Mouse (Mus musculus) kidney, adult 11 months (tissue): ENCODE data around the gene Kmt2e.
"Not testable (repeated sequence)": the region's sequence is repeated elsewhere in the genome, so short reads cannot be mapped to it uniquely, and the experiment has no call there.

Source experiments
- DNase-seq: peaks from one replicate; pipeline ENCODE4 v3.0.0; 2022

Kmt2e gene

DNA sequence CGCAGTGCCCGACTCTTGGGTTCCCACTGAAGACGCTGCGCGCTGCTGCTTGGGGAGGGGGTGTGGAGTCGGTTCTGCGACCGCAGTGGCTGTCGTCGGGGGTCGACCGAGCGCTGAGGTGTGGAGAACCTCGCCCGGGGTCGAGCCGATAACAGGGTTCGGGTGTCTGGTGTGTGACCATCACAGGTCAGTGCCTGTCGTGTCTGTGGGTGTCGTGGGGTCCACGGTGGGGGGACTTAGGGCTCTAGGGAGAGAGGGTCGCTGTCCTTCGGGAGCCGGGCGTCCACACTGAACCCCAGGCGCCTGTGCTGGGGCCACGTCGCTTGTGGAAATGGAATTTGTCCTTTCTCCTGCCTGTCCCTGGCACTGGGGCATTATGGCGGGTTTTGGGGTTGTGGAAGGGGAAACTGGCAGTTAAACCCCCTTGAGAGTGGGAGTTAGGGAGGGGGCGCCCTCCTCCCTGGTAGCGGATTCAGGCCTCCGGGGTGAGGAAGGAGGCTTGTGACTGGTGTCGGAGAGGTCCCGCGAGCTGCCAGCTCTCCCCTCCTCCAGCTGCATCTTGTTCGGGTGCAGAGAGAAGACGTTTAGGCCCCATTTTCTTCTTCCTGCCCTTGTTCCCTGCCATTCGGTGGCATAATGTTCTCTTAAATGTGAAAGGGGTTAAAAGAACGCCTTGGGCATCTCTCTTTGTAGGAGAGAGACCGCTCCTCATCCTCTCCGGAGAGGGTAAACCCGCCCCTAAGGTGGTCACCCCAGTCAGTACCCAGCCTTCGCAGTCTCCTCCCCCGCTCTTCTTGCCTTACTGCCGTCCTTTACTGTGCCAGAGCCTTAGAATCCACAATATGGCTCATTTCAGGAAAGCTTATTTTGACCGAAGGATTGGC lies 599 bp downstream of the Kmt2e start:
- peak; percentile 59 for DNase-seq

DNA sequence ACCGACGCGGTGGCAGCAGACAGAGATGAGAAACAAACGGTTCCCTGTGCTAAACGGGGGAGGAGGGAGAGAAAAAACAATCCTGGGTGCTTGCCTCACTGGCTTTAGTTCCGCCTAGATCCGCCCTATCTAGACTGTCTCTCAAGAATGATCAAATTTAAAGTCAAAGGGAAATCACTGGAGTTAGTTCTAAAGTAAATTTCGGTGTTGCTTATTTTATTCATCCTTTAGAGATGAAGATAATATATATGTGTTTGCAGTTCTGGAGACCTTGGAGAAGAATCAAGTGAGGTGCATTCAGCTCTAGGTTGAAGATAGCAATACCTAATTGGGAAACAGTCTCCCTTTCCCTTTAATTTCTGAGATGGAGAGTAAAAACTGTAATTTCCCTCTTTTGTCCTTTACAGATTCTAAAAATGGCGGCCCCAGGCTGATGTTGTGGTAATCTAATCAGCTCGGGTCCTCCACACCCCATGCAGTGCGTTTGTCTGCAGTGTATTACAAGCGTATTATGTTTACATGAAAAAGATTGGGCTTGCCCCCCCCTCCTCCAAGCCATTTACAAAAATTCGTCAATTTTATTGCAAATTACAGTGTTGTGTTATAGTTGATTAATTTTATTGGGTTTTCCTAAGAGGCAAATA lies 1.4 kb downstream of the Kmt2e start:
- no peak for DNase-seq

DNA sequence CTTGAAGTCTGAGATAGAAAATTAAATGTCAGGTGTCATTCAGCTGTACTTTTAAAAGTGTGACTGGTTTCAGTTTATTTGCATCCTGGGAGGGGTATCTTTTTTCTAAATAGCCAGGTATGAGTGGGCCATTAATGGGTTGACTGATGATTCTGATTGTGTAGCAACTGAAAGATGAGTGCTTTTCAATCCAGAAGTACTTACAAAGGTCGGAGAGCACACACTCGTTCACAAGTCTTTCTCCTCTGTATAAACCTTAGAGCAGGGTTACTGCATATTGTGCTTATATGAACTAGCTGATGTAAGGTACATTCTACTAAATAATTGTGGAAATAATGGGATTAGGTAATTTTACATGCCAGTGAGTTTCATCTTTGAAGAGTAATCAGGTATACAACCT lies 2.5 kb downstream of the Kmt2e start:
- DNase-seq = no peak

DNA sequence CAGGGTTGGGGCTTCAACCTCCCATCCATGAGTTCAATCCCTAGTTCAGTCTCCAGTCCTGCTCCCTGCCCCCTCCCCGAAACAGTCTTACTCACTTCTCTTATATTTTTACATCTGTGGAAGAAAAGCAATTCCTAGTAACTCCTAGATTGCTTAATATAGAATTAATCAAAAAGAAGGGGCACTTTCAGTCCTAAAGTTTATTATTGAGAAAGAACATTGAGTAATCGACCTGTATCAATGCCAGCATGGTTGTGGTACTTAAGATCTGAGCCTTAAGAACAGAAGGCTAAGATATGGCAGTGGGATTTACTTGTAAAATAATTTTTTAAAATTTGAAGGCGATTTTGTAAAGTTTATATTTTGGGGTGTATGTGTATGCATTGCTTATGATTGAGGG lies 5.6 kb downstream of the Kmt2e start:
- no peak for DNase-seq

DNA sequence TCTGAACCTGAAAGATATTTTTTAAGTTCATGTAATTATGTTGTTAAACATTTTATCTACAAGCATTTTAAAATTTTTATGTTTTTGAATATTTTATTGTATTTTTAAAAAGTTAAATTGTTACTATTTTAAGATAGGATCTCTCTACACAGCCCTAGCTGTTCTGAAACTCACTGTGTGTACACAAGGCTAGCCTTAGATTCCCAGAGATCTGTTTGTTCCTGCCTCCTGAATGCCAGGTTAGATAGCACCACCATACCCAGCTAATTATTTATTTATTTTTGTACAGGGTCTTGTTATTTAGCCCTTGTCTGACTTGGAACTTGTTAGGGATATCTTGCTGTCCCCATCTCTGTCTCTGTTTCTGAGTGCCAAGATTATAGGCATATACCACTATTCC lies 6.3 kb downstream of the Kmt2e start:
- no peak for DNase-seq

DNA sequence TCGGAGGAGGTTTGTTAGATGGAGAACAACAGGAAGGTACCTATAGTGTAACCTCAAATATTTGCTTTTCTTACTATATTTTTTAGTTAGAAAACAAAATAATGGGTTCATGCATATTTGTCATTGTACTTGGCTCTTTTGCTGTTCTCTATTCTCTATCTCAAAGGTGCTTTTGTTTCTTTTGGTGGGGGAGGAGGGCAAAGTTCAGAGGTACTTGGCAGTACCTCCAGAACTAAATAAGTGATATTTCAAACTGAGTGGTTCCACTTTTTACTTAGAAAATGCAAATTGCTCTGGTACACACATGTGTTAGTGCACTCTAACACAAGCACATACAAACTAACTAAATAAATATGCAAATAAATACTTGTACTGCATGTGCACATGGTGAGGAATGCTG lies 7.7 kb downstream of the Kmt2e start:
- DNase-seq = no peak

DNA sequence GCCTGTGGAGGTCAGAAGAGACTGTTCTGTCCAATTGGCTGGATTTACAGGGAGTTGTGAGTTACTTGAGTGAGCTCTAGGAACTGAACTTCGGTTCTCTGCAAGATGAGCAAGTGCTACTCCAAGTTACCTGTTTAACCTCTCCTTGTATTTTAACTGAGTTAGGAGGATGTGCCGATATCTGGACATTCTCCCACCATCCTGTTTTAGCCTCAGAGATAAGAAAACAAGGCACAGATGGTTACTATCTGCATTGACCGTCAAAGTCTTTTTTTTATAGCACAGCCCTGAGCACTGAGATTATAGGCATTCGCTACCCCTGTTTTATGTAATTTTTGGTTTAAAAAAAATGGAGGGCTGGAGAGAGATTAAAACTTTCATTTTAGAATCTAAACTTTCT lies 10.2 kb downstream of the Kmt2e start:
- DNase-seq = no peak

DNA sequence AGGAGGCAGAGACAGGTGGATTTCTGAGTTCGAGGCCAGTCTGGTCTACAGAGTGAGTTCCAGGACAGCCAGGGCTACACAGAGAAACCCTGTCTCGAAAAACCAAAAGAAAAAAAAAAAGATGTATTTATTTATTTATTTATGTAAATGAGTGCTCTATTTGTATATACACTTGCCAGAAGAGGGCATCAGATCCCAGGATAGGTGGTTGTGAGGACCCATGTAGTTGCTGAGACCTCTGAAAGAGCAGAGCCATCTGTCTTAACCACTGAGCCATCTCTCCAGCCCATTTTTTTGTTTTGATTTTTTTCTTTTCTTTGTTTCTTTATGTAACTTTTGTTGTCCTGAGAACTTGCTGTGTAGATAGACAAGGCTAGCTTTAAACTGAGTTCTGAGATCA lies 19.3 kb downstream of the Kmt2e start:
- not testable (repeated sequence) for DNase-seq

DNA sequence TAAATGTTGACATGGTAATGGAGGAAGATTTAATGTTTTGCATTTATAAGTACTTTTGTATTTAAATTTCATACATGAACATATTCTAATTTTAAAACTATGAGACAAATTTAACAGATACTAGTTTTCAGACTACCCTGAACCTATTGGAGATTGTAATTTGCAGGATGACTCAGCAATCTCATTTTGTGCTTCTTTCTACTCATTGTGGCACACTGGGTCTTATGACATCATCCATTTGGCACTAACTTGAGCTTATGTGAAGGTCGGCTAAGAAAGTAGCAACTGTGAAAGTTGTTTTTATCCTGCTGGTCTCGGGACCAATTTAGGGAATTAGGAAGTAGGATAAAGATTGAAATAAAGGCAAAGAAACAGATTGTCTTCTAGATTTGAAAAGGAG lies 27.4 kb downstream of the Kmt2e start:
- no peak for DNase-seq

DNA sequence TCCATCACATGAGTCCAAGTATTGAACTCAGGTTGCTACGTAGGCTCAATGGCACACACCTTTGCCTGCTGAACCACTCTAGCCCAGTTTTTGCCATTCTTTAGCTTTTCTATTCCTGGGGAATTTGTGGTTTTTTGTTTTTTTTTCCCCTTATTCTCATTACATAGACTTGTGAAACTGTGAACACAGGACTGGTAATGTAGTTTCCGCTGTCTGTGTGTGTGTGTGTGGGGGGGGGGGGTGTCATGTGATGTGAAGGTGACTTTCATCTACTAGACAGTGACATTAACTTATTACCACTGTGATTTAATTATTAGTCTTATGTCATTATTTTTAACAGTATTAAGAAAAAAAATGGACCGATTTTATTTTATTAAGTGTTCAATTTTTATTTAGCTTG lies 30.0 kb downstream of the Kmt2e start:
- DNase-seq = no peak

DNA sequence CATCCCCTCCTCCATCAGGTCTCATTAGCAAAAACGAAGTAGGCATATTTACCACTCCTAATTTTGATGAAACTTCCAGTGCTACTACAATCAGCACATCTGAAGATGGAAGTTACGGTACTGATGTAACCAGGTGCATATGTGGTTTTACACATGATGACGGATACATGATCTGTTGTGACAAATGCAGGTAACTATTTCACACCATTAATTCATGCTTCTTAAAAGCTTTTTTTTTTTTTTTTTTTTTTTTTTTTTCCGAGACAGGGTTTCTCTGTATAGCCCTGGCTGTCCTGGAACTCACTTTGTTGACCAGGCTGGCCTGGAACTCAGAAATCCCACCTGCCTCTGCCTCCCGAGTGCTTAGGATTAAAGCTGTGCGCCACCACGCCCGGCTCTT lies 30.5 kb downstream of the Kmt2e start:
- DNase-seq = no peak

DNA sequence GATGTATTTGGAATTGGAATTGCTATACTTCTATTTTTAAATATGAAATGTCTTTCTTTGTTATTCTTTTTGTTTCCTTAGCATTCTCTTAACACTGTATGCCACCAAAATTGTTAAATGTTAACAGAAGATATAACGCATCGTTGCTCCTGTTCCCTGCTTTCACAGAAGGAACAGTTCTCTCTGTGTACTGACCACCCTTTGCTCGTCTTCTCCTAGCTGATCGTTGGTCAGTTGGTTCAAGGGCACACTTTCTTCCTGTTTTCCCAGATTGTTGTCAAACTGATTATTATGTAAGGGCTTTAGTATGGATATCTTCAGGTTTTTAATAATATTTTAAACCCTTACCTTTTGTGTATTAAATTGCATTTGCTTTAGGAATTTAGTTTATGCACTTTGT lies 32.3 kb downstream of the Kmt2e start:
- DNase-seq = peak; percentile 17

DNA sequence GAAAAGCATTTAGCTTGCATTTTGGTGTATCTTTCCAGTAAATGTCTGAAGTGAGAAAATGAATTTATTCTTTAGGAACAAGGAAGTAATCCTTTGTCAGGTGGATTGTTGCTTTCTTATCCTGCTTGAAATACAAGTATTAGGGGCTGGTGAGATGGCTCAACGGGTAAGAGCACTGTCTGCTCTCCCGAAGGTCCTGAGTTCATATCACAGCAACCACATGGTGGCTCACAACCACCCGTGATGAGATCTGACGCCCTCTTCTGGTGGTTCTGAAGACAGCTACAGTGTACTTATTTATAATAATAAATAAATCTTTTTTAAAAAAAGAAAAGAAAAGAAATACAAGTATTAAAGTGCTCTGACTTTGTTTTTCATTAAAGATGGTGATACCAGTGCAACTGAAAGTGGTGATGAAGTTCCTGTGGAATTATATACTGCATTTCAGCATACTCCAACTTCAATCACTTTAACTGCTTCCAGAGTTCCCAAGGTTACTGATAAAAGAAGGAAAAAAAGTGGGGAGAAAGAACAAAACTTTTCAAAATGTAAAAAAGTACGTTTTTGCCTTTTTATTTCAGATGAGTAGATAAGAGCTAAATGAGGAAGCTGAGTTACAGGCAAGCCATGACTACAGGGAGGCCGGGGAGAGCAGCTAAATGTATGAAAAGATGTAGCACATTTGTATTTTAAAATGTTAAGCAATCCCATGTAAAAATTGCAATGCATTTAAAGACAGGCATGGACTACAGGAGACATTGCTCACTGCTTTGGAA lies 39.0 kb downstream of the Kmt2e start:
- DNase-seq = no peak

DNA sequence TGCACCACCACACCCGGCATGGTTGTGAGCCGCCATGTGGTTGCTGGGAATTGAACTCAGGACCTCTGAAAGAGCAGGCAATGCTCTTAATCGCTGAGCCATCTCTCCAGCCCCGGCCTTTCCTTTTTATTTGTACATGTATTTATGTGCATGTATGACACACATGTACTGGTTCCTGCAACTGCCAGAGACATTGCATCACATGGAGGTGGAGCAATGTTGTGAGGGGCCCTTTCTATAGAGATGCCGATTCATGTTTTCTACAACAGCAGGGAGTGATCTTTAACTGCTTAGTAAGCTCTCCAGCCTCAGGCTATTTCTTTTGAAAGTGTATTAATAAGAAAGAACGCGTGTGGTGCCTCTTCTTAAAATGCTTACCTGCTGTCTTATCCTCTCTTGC lies 49.6 kb downstream of the Kmt2e start:
- DNase-seq = no peak

DNA sequence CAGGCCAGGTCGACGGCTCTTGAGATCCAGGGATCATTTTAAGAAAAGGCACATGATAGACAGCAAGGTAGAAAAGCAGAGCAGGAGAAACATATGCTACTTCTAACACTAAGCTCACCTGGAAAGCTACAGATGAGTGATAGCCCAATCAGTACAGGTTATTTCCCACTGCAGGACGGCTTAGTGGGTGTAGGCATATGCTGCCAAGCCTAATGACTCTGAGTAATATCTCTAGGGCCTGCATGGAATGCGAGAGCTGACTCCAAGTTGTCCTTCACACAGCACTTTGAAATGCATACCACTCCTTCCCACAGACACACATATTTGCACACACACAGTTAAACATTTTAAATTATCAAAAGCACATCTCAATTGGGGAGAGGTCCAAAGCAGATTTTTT lies 55.0 kb downstream of the Kmt2e start:
- DNase-seq = no peak

DNA sequence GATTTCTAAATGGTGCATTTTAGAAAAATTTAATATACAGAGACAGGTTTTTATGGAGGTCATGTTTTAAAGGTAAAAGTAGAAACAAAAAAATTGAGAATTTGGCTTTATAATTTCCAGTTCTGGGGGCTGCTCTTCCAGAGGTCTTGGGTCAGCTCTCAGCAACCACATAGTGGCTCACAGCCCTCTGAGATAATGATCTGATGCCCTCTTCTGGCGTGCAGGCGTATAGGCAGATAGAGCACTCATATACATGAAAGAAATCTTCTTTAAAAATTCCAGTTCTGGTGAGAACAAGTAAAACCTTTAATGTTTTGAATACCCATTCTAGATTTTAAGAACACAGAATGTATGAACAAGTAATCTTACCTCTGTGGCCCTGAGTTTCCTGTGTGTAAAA lies 56.6 kb downstream of the Kmt2e start:
- DNase-seq = no peak

DNA sequence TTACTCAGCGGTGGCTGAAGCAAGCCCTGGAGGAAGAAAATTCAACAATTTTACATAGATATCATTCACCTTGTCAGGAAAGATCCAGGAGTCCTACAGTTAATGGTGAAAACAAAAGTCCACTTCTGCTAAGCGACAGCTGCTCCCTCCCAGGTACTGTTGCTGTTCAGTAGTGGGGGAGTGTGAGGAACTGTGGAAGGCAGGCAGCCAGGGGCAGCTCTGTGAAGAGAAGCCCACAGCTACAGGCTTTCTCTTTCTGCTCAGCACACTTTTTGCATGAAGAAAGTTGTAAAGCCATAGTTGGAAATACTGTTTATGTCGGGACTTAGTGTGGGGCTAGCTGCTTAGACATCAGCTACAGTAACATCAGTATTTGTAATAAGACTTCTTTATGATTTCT lies 62.2 kb downstream of the Kmt2e start:
- DNase-seq = no peak

DNA sequence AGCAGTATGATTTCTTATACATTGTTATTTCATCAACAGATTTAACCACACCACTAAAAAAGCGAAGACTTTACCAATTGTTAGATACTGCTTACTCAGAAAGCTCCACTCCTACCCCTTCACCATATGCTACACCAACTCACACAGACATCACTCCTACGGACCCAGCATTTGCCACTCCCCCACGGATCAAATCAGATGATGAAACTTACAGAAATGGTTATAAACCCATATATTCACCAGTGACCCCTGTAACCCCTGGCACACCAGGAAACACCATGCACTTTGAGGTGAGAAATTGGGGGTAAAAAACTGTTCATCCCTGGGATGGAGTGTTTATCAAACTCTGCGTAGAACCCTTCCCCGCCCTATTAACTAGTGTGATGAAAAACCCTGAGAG lies 62.7 kb downstream of the Kmt2e start:
- DNase-seq = no peak

DNA sequence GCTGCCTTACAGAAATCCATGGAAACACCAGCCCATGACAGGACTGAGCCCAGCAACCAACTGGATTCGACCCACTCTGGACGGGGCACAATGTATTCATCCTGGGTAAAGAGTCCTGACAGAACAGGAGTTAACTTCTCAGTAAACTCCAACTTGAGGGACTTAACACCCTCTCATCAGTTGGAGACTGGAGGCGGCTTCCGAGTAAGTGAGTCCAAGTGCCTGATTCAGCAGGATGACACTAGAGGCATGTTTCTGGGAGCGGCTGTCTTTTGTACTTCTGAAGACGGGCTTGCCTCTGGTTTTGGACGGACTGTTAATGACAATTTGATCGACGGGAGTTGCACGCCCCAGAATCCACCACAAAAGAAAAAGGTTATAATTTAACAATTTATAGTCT lies 63.7 kb downstream of the Kmt2e start:
- no peak for DNase-seq

DNA sequence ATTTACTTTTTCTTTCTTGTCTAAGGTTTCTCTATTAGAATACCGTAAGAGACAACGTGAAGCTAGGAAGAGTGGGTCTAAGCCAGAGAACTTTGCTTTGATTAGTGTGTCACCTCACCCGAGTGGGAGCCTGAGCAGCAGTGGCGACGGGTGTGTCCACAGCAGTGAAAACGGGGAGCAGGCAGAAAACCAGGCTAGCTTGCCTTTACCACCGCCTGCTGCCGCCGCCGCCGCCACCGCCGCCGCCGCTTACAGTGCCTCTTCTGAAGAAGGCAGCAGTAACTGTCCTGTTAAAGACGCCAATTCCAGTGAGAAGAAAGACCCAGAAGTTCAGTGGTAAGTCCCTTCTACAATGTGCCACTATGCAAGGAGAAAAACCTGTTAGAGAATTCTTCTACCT lies 65.0 kb downstream of the Kmt2e start:
- no peak for DNase-seq

DNA sequence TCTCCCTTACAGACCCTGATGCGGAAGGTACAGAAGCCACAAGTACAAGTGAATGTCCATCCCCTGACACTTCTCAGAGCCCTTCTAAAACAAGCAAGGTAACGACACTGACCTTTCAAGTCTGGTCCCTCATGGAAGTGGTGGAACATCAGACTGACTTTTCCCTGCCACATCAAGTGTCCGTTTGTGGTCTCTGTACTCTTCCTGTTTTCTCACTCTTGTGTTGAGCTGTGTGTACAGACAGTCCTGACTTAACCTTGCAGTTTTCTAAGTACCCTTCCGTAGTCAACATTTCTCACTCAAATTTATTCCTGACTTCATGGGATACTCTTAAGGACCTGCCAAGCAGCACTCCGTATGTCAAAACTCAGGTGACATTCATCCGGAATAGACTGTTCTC lies 66.5 kb downstream of the Kmt2e start:
- DNase-seq = no peak

DNA sequence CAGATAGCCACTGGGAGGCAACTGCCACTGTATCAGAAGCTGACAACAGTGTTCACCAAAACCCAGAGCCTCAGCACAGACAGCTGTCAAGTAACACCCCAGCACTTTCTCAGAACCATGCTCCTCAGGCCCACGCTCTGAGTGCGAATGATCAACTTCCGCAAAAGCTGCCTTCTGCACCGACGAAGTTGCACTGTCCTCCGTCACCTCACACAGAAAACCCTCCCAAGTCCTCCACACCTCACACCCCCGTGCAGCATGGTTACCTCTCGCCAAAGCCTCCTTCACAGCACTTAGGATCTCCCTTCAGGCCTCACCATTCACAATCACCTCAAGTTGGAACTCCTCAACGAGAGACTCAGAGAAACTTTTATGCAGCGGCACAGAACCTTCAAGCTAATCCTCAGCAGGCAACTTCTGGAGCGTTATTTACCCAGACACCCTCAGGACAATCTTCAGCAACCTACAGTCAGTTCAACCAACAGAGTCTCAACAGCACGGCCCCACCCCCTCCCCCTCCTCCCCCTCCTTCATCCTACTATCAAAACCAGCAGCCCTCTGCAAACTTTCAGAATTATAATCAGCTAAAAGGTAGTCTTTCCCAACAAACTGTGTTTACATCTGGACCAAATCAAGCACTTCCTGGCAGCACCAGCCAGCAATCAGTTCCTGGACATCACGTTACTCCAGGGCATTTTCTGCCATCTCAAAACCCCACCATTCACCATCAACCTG lies 67.5 kb downstream of the Kmt2e start:
- DNase-seq = no peak

DNA sequence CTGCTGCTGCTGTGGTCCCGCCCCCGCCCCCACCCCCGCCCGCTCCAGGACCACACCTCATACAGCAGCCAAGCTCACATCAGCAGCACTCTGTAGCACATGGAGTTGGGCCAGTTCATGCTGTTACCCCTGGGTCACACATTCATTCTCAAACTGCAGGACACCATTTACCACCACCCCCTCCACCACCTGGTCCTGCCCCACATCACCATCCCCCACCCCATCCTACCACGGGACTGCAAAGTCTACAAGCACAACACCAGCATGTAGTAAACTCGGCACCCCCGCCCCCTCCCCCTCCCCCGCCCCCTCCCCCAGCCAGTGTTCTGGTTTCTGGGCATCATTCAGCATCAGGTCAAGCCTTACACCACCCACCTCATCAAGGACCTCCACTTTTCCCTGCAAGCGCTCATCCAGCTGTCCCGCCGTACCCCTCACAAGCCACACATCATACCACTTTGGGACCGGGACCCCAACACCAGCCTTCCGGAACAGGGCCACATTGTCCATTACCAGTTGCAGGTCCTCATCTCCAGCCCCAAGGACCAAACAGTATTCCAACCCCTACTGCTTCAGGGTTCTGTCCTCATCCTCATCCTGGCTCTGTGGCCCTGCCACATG lies 68.2 kb downstream of the Kmt2e start:
- DNase-seq = no peak
